Mouse (Mus musculus) ovary, postnatal 10 days (tissue): Measurements from ENCODE around the gene Vmn2r104.

Experiments
- DNase-seq: peaks from one replicate; pipeline ENCODE4 v3.0.0; 2022; ENCODE audit warnings: low spot score

The Vmn2r104 gene

DNA sequence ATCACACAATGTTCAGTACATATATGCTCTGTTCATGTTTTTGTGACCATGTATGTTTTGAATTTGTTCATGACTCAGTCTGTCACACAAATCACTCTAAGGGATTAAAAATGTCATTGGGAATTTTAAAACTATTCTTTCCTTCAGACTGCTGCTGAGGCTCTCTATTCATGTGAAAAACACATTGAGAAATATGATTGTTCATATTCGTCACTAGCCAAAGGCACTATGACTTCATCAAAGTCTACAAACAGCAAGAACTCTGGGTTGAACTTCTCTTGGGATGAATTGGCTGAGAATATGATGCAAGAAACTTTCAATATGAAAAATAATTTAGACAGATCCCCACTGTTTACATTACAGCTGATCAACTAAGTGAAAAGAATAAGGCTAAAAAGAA, at the start of gene Vmn2r104:
Gene Vmn2r104, minus strand, starts transcription at position 101 of the 400 bp plus-strand sequence.
- no peak for DNase-seq

- no peak for DNase-seq
These were observed 26.0 kb upstream of the Vmn2r104 start for GRCm38 (mm10) chr17:20074090-20074489.

GRCm38 (mm10) chr17:20071656-20072396, 23.7 kb upstream of the Vmn2r104 start:
- no peak for DNase-seq
